Mouse (Mus musculus) stomach, postnatal 0 days (tissue): ENCODE measurements around the gene Hoxa9. TPM values are rescaled to one million over a fixed set of nuclear protein-coding genes. Genes with fewer than 3 reads are reported as not detected.

ENCODE experiments used
- ATAC-seq: fragments of 200-750 bp; cut with Nextera tagmentation; 2 replicates; pipeline ENCODE4 v1.8.0; 2017; ENCODE audit not compliant: low FRiP score, low TSS enrichment
- DNase-seq: peaks from one replicate; pipeline ENCODE4 v3.0.0-alpha.2; 2016; ENCODE audit warnings: low spot score
- H3K27ac ChIP-seq: fragments of 300-500 bp; sonication (generic); replicated peaks from 2 replicates; pipeline ENCODE4 v1.5.1; 2014; ENCODE audit warnings: mild to moderate bottlenecking, control low read depth
- H3K27me3 ChIP-seq: fragments of 300-500 bp; sonication (generic); 2 replicates; pipeline ENCODE4 v1.6.1; 2014; ENCODE audit warnings: low read length; ENCODE audit not compliant: control insufficient read depth, insufficient read depth
- H3K36me3 ChIP-seq: fragments of 300-500 bp; sonication (generic); 2 replicates; pipeline ENCODE4 v1.6.1; 2014; ENCODE audit warnings: low read length, mixed read lengths; ENCODE audit not compliant: control insufficient read depth, insufficient read depth
- H3K4me1 ChIP-seq: fragments of 300-500 bp; sonication (generic); replicated peaks from 2 replicates; pipeline ENCODE4 v1.6.1; 2014; ENCODE audit warnings: antibody characterized with exemption; ENCODE audit not compliant: control insufficient read depth, insufficient read depth
- H3K4me2 ChIP-seq: fragments of 300-500 bp; sonication (generic); replicated peaks from 2 replicates; pipeline ENCODE4 v1.6.1; 2014; ENCODE audit warnings: low read depth, mild to moderate bottlenecking, control low read depth, moderate library complexity
- H3K4me3 ChIP-seq: fragments of 300-500 bp; sonication (generic); 2 replicates; pipeline ENCODE4 v1.5.1; 2014; ENCODE audit warnings: low read depth, low read length, control low read depth
- H3K9ac ChIP-seq: fragments of 300-500 bp; sonication (generic); 2 replicates; pipeline ENCODE4 v1.6.1; 2014; ENCODE audit warnings: mild to moderate bottlenecking, low read length, control low read depth, mixed read lengths
- H3K9me3 ChIP-seq: fragments of 300-500 bp; sonication (generic); 2 replicates; pipeline ENCODE4 v1.6.1; 2016; ENCODE audit warnings: low read length; ENCODE audit not compliant: control insufficient read depth
- CTCF ChIP-seq: IDR thresholded peaks from 2 replicates; pipeline ENCODE4 v1.5.1; 2016; ENCODE audit warnings: antibody characterized with exemption, low read depth, mild to moderate bottlenecking, moderate library complexity
- EP300 ChIP-seq: optimal IDR thresholded peaks from 2 replicates; pipeline ENCODE3; 2016; ENCODE audit warnings: antibody characterized with exemption
- WGBS: fragments of 180-500 bp; shearing (Covaris S2); extraction: QIAGEN DNeasy Blood & Tissue Kit; methylation state at CpG from one replicate; pipeline ENCODE4 v1.1.7; 2014; 5-methylcytosine and 5-hydroxymethylcytosine counted together
- polyA plus RNA-seq: library from polyadenylated mRNA; unstranded; fragments of >200 nt; fragmentation: Nextera tagmentation; extraction: Ambion mirVana; gene quantifications from 2 replicates; pipeline ENCODE4 v1.2.1, GENCODE M21; 2015

Hoxa9 gene
- polyA plus RNA-seq, 1 experiment from 2014 or later, result 0.13 TPM

DNA sequence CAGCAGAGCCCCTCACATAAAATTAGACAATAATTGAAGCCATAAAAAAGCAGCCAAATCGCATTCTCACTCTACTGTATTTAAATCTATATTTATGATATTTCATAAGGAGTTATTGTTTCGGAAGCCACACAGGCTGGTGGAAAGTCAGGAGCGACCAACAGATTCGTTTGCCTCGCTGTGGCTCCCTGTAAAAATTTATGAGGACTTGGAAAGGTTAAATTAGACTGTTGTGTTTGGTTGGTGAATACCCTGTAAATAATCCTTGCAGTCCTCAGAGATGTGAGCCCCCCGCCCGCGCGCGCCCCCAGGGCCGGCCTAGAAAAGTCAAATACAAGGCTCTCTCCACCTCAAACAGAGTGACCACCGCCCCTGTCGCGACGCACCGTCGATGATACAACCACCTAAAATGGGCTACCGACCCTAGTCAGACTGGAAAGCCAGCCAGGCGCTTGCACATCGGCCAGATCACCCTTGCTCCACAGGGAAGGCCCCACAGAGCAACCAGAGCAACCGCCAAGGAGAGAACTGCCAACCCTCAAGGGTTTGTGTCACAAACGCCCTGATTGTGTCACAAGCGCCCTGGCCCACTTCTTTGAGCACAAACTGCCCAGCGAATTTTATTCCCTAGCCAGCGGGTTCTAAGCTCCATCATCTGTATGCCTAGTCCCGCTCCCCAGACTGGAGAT is 4.2 kb downstream of the Hoxa9 start:
- peaks cover 44% of the 10 kb centered on the region for H3K27me3 ChIP-seq
- no peak overlapping the region for H3K27ac ChIP-seq
- H3K9ac ChIP-seq, result no peak overlapping the region
- no peaks in the 10 kb centered on the region for H3K36me3 ChIP-seq
- no peak for ATAC-seq
- DNase-seq, result no peak
- TF ChIP-seq CTCF (no peak), EP300 (no peak)
- WGBS, result 8% methylated on average over 26 of the region's 26 CpGs
- H3K4me3 ChIP-seq, result no peak overlapping the region
- H3K4me1 ChIP-seq, result no peaks in the 10 kb centered on the region
- no peak overlapping the region for H3K4me2 ChIP-seq
- H3K9me3 ChIP-seq, result no peaks in the 10 kb centered on the region

DNA sequence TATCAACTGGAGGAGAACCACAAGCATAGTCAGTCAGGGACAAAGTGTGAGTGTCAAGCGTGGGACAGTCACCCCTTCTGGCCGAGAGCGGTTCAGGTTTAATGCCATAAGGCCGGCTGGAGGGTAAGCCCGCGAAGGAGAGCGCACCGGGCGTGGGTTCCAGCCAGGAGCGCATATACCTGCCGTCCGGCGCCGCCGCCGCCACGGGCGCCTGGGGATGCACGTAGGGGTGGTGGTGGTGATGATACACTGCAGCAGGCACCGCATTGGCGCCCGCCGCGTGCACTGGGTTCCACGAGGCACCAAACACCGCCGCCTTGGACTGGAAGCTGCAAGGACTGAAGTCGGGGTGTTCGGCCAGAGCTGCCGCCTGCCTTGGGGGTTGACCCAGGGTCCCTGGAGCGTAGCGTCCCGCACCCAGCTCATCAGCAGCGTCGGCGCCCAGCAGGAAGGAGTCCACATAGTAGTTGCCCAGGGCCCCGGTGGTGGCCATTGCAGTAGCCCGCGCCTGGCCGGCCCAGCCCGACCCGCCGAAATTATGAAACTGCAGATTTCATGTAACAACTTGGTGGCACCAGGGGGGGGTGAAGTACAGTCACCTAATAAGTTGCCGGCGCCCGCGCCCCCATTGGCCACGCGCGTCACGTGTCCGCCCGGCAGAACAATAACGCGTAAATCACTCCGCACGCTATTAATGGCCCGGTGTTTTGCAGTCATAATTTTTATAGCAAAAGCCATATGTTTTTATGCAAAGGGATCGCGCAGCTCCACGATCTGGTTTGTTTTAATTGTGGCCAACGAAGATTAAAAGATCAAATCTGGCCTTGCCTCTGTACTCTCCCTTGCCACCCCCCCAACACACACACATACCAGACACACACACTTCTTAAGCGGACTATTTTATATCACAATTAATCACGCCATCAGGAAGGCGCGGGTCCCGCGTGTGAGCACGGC is 5.0 kb downstream of the Hoxa9 start:
- ATAC-seq (no peak), DNase-seq (no peak)
- WGBS, result 3% methylated on average over 67 of the region's 69 CpGs
- Histone ChIP-seq H3K27ac (no peak overlapping the region), H3K36me3 (no peaks in the 10 kb centered on the region), H3K4me2 (peak overlapping the region; percentile 25; the same call in 1 of the 2 replicates), H3K9me3 (no peaks in the 10 kb centered on the region), H3K9ac (no peak overlapping the region), H3K27me3 (peaks cover 46% of the 10 kb centered on the region), H3K4me1 (no peaks in the 10 kb centered on the region), H3K4me3 (no peak overlapping the region)
- TF ChIP-seq EP300 (no peak), CTCF (no peak)

DNA sequence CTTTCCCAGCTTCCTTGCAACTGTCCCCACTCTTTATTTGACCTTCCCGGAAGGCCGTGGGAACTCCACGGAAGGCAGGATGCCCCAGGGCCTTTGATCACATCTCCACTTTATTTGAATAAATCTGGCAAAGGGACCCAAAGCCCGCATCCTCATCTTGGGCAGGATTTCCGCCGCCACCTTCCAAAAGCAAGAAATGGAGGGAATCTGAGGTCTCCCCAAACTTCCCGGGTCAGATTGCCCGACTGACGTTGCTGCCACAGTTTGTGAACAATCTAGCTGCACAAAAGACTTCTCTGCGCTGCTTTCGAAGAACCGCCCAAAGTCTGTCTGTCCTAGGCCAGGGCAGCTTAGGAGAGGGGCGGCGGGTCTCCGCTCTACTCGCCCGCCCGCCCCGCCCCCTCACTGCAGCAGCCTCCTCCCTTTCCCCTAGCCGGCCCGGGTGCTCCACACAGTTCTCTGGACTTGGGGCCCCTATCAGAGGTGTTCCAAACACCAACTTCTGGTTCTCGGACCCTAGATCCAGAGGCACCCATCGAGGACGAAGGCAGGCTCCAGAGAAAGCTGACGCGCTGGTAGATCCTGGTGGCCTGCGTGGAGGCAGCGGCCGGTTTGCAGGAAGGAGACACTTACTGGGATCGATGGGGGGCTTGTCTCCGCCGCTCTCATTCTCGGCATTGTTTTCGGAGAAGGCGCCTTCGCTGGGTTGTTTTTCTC is 5.8 kb downstream of the Hoxa9 start:
- TF ChIP-seq CTCF (no peak), EP300 (no peak)
- H3K27me3 ChIP-seq, result peaks cover 46% of the 10 kb centered on the region; the same call in 1 of the 2 replicates
- 5% methylated on average over 36 of the region's 36 CpGs for WGBS
- no peak for DNase-seq
- H3K4me2 ChIP-seq, result no peak overlapping the region
- no peak overlapping the region for H3K9ac ChIP-seq
- no peaks in the 10 kb centered on the region for H3K36me3 ChIP-seq
- ATAC-seq, result no peak
- H3K4me1 ChIP-seq, result no peaks in the 10 kb centered on the region
- H3K9me3 ChIP-seq, result no peaks in the 10 kb centered on the region
- no peak overlapping the region for H3K27ac ChIP-seq
- H3K4me3 ChIP-seq, result 0 out of 2 replicates have a peak overlapping the region, but pooled peaks have one; percentile 6

DNA sequence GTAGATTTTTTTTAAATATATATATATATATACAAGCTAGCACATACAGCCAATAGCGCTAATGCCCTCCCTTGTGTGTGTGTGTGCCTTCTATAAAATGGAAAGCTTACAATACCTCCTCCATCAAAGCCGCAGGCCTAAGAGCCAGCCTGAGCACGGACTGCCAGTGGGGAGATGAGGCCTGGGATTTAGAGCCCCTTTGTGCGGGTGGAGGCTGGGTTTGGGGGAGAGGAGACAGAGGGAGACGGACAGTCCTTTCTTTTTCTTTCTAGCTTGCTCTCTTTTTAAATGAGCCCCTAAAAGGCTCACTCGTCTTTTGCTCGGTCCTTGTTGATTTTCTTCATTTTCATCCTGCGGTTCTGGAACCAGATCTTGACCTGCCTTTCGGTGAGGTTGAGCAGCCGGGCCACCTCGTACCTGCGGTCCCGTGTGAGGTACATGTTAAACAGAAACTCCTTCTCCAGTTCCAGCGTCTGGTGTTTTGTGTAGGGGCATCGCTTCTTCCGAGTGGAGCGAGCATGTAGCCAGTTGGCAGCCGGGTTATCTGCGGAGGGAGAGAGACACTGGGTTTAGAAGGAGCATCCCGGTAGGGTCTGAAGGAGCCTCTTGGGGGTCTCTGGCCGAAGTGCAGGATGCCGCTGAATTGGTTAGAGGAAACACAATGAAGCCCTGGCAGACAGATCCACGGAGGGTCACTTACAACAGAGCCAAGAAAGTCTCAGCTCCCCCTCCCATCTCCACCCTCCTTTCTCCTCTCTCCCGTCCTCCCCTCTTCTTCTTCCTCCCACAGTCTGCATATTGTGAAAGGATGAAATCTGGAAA is 6.7 kb downstream of the Hoxa9 start:
- Histone ChIP-seq H3K4me3 (peak overlapping the region; percentile 15), H3K9ac (no peak overlapping the region), H3K9me3 (no peaks in the 10 kb centered on the region), H3K27me3 (peaks cover 45% of the 10 kb centered on the region; the same call in 1 of the 2 replicates), H3K27ac (peak overlapping the region; percentile 8; the same call in 1 of the 2 replicates), H3K4me2 (no peak overlapping the region), H3K4me1 (no peaks in the 10 kb centered on the region), H3K36me3 (no peaks in the 10 kb centered on the region)
- TF ChIP-seq EP300, result no peak
- no peak for TF ChIP-seq CTCF
- 13% methylated on average over 24 of the region's 24 CpGs for WGBS
- DNase-seq (no peak), ATAC-seq (no peak)

DNA sequence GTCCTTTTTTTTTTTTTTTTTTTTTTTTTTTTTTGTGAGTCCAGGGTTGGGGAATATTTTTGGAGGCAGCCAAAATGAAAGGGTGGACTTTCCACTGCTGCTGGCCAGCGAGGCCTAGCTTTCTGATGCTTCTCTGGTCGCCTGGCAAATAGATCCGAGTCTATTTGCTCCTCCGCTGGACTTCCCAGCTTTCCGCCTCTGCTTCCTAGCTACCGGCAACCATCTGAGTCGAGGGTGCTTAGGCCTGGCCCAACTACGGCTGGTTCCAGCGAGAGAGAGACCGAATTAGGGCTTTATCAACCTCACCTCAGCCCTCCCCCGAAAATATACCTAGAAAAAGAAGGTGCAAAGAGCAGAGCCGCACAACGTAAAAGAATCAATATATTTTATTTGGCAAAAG is 8.2 kb downstream of the Hoxa9 start:
- Histone ChIP-seq H3K9ac (no peak overlapping the region), H3K4me3 (no peak overlapping the region), H3K4me1 (no peaks in the 10 kb centered on the region), H3K9me3 (no peaks in the 10 kb centered on the region), H3K27ac (no peak overlapping the region), H3K27me3 (peaks cover 38% of the 10 kb centered on the region; the same call in 1 of the 2 replicates), H3K4me2 (0 out of 2 replicates have a peak overlapping the region, but pooled peaks have one; percentile 6), H3K36me3 (no peaks in the 10 kb centered on the region)
- ATAC-seq (no peak), DNase-seq (no peak)
- TF ChIP-seq EP300 (no peak), CTCF (no peak)
- WGBS, result 55% methylated on average over 13 of the region's 13 CpGs
